Mouse (Mus musculus) liver, embryonic 11.5 days (tissue): Measurements from ENCODE around the gene Mpped2. TPM values are rescaled to one million over a fixed set of nuclear protein-coding genes. Genes with fewer than 3 reads are reported as not detected.

Experiments used
- ATAC-seq: fragments of 200-750 bp; cut with Nextera tagmentation; replicated peaks from 2 replicates; pipeline ENCODE4 v1.8.0; 2017; ENCODE audit warnings: moderate number of reproducible peaks, mild to moderate bottlenecking, moderate TSS enrichment, moderate library complexity; ENCODE audit not compliant: low FRiP score
- DNase-seq: peaks from one replicate; pipeline ENCODE4 v3.0.0-alpha.2; 2017; ENCODE audit warnings: low spot score
- H3K27ac ChIP-seq: fragments of 300-500 bp; sonication (generic); 2 replicates; pipeline ENCODE4 v1.5.1; 2014; ENCODE audit warnings: mild to moderate bottlenecking, low read depth, low read length, control low read depth
- H3K27me3 ChIP-seq: fragments of 300-500 bp; sonication (generic); replicated peaks from 2 replicates; pipeline ENCODE4 v1.6.1; 2014; ENCODE audit warnings: low read length, mixed read lengths; ENCODE audit not compliant: control insufficient read depth, insufficient read depth
- H3K36me3 ChIP-seq: fragments of 300-500 bp; sonication (generic); 2 replicates; pipeline ENCODE4 v1.6.1; 2014; ENCODE audit warnings: mild to moderate bottlenecking, low read length, moderate library complexity, mixed read lengths; ENCODE audit not compliant: control insufficient read depth, insufficient read depth
- H3K4me1 ChIP-seq: fragments of 300-500 bp; sonication (generic); replicated peaks from 2 replicates; pipeline ENCODE4 v1.6.1; 2014; ENCODE audit warnings: low read length, mixed read lengths; ENCODE audit not compliant: control insufficient read depth, insufficient read depth
- H3K4me2 ChIP-seq: fragments of 300-500 bp; sonication (generic); 2 replicates; pipeline ENCODE4 v1.6.1; 2014; ENCODE audit warnings: mild to moderate bottlenecking, control low read depth, moderate library complexity
- H3K4me3 ChIP-seq: fragments of 300-500 bp; sonication (generic); 2 replicates; pipeline ENCODE4 v1.5.1; 2014; ENCODE audit warnings: low read depth, low read length, control low read depth
- H3K9ac ChIP-seq: fragments of 300-500 bp; sonication (generic); 2 replicates; pipeline ENCODE4 v1.6.1; 2014; ENCODE audit warnings: low read depth, low read length, control low read depth
- H3K9me3 ChIP-seq: fragments of 300-500 bp; sonication (generic); 2 replicates; pipeline ENCODE4 v1.6.1; 2016; ENCODE audit warnings: low read length, inconsistent platforms, mixed read lengths; ENCODE audit not compliant: control insufficient read depth
- WGBS: fragments of 180-500 bp; shearing (Covaris S2); extraction: QIAGEN DNeasy Blood & Tissue Kit; methylation state at CpG from one replicate; pipeline ENCODE4 v1.1.7; 2014; 5-methylcytosine and 5-hydroxymethylcytosine counted together
- polyA plus RNA-seq: library from polyadenylated mRNA; unstranded; fragments of >200 nt; fragmentation: Nextera tagmentation; extraction: Ambion mirVana; gene quantifications from 2 replicates; pipeline ENCODE4 v1.2.1, GENCODE M21; 2014

Mpped2 gene
- polyA plus RNA-seq, 1 experiment from 2014 or later, result 24.7 TPM

GRCm38 (mm10) chr2:106870886-106871285, 177.8 kb downstream of the Mpped2 start:
- no peak overlapping the region for H3K9ac ChIP-seq
- no peak overlapping the region for H3K4me2 ChIP-seq
- H3K4me3 ChIP-seq, result no peak overlapping the region
- no peak overlapping the region for H3K27ac ChIP-seq
- 84% methylated on average over 2 of the region's 2 CpGs for WGBS
- no peaks in the 10 kb centered on the region for H3K27me3 ChIP-seq
- ATAC-seq (no peak), DNase-seq (no peak)
- no peaks in the 10 kb centered on the region for H3K4me1 ChIP-seq
- no peaks in the 10 kb centered on the region for H3K9me3 ChIP-seq
- no peaks in the 10 kb centered on the region for H3K36me3 ChIP-seq

GRCm38 (mm10) chr2:106873166-106873565, 180.1 kb downstream of the Mpped2 start:
- no peaks in the 10 kb centered on the region for H3K4me1 ChIP-seq
- no peaks in the 10 kb centered on the region for H3K27me3 ChIP-seq
- H3K9ac ChIP-seq, result no peak overlapping the region
- DNase-seq (no peak), ATAC-seq (no peak)
- H3K9me3 ChIP-seq, result no peaks in the 10 kb centered on the region
- H3K4me3 ChIP-seq, result no peak overlapping the region
- H3K27ac ChIP-seq, result no peak overlapping the region
- WGBS, result 78% methylated on average over 9 of the region's 9 CpGs
- H3K36me3 ChIP-seq, result no peaks in the 10 kb centered on the region
- H3K4me2 ChIP-seq, result no peak overlapping the region

GRCm38 (mm10) chr2:106883390-106883789, 190.3 kb downstream of the Mpped2 start:
- Histone ChIP-seq H3K27me3 (no peaks in the 10 kb centered on the region), H3K4me2 (no peak overlapping the region), H3K9me3 (no peaks in the 10 kb centered on the region), H3K9ac (no peak overlapping the region), H3K27ac (no peak overlapping the region), H3K4me3 (no peak overlapping the region), H3K4me1 (no peaks in the 10 kb centered on the region), H3K36me3 (no peaks in the 10 kb centered on the region)
- DNase-seq, result no peak
- no peak for ATAC-seq
- WGBS, result 73% methylated on average over 8 of the region's 8 CpGs

- Histone ChIP-seq H3K9me3 (no peaks in the 10 kb centered on the region), H3K4me1 (no peaks in the 10 kb centered on the region), H3K9ac (no peak overlapping the region), H3K4me2 (no peak overlapping the region), H3K4me3 (no peak overlapping the region), H3K36me3 (no peaks in the 10 kb centered on the region), H3K27ac (no peak overlapping the region), H3K27me3 (no peaks in the 10 kb centered on the region)
- 93% methylated on average over 5 of the region's 5 CpGs for WGBS
- ATAC-seq (no peak), DNase-seq (no peak)
Observed at GRCm38 (mm10) chr2:106888174-106888573, 195.1 kb downstream of the Mpped2 start.

GRCm38 (mm10) chr2:106889297-106890000, 196.4 kb downstream of the Mpped2 start:
- DNase-seq (no peak), ATAC-seq (no peak)
- Histone ChIP-seq H3K36me3 (no peaks in the 10 kb centered on the region), H3K4me3 (no peak overlapping the region), H3K27me3 (no peaks in the 10 kb centered on the region), H3K9me3 (no peaks in the 10 kb centered on the region), H3K27ac (no peak overlapping the region), H3K9ac (no peak overlapping the region), H3K4me1 (no peaks in the 10 kb centered on the region), H3K4me2 (no peak overlapping the region)
- WGBS, result 41% methylated on average over 3 of the region's 3 CpGs

GRCm38 (mm10) chr2:106893376-106893775, 200.3 kb downstream of the Mpped2 start:
- ATAC-seq, result no peak
- DNase-seq, result no peak
- no peak overlapping the region for H3K9ac ChIP-seq
- no peak overlapping the region for H3K27ac ChIP-seq
- H3K4me2 ChIP-seq, result no peak overlapping the region
- no peaks in the 10 kb centered on the region for H3K36me3 ChIP-seq
- H3K4me1 ChIP-seq, result no peaks in the 10 kb centered on the region
- no peaks in the 10 kb centered on the region for H3K27me3 ChIP-seq
- no peak overlapping the region for H3K4me3 ChIP-seq
- WGBS, result 51% methylated on average over 3 of the region's 3 CpGs
- no peaks in the 10 kb centered on the region for H3K9me3 ChIP-seq

- H3K9ac ChIP-seq, result no peak overlapping the region
- no peak for DNase-seq
- no peak overlapping the region for H3K4me3 ChIP-seq
- WGBS, result 27% methylated on average over 11 of the region's 11 CpGs
- H3K27me3 ChIP-seq, result no peaks in the 10 kb centered on the region
- H3K9me3 ChIP-seq, result no peaks in the 10 kb centered on the region
- no peak for ATAC-seq
- no peaks in the 10 kb centered on the region for H3K4me1 ChIP-seq
- no peaks in the 10 kb centered on the region for H3K36me3 ChIP-seq
- H3K27ac ChIP-seq, result no peak overlapping the region
- no peak overlapping the region for H3K4me2 ChIP-seq
Observed at GRCm38 (mm10) chr2:106895326-106896023, 202.4 kb downstream of the Mpped2 start.

- ATAC-seq, result no peak
Observed at GRCm38 (mm10) chr2:106896024-106896384, 202.9 kb downstream of the Mpped2 start.

GRCm38 (mm10) chr2:106911951-106912480, 218.9 kb downstream of the Mpped2 start:
- H3K4me1 ChIP-seq, result no peaks in the 10 kb centered on the region
- H3K4me2 ChIP-seq, result no peak overlapping the region
- no peak overlapping the region for H3K9ac ChIP-seq
- no peaks in the 10 kb centered on the region for H3K27me3 ChIP-seq
- 70% methylated on average over 6 of the region's 6 CpGs for WGBS
- H3K9me3 ChIP-seq, result no peaks in the 10 kb centered on the region
- H3K27ac ChIP-seq, result no peak overlapping the region
- no peaks in the 10 kb centered on the region for H3K36me3 ChIP-seq
- H3K4me3 ChIP-seq, result no peak overlapping the region
- DNase-seq, result no peak
- ATAC-seq, result no peak

More at GRCm38 (mm10) chr2:106896024-106896384, 202.9 kb downstream of the Mpped2 start:
- DNase-seq, result no peak
- Histone ChIP-seq H3K27ac (no peak overlapping the region), H3K4me1 (no peaks in the 10 kb centered on the region), H3K4me3 (no peak overlapping the region), H3K9ac (no peak overlapping the region), H3K9me3 (no peaks in the 10 kb centered on the region), H3K27me3 (no peaks in the 10 kb centered on the region), H3K36me3 (no peaks in the 10 kb centered on the region), H3K4me2 (no peak overlapping the region)
- WGBS, result 31% methylated on average over 4 of the region's 4 CpGs
